Mouse (Mus musculus): Measurements from ENCODE around the gene Tcte1. TPM values are rescaled to one million over a fixed set of nuclear protein-coding genes. Genes with fewer than 3 reads are reported as not detected.

The Tcte1 gene
- polyA plus RNA-seq, 1 experiment: not detected

- Histone ChIP-seq H3K4me3 (ENCODE audit: insufficient read depth, low read length) (no peak overlapping the region), H3K27ac (ENCODE audit: insufficient read depth, low read depth, low read length) (no peak overlapping the region), H3K4me1 (ENCODE audit: control insufficient read depth, insufficient read depth, low read length) (peaks cover 25% of the 10 kb centered on the region)
- TF ChIP-seq POLR2A (IDR thresholded peaks at IDR 0.05; ENCODE audit: borderline replicate concordance, low read depth, low read length) (no peak), CTCF (IDR thresholded peaks at IDR 0.05; ENCODE audit: low read depth, low read length) (no peak)
Observed at GRCm38 (mm10) chr17:45559732-45560525, 36.7 kb downstream of the Tcte1 start.

- no peak overlapping the region for H3K4me3 ChIP-seq (ENCODE audit: insufficient read depth, low read length)
- no peak overlapping the region for H3K27ac ChIP-seq (ENCODE audit: insufficient read depth, low read depth, low read length)
- TF ChIP-seq CTCF (IDR thresholded peaks at IDR 0.05; ENCODE audit: low read depth, low read length): no peak
- no peak for TF ChIP-seq POLR2A (IDR thresholded peaks at IDR 0.05; ENCODE audit: borderline replicate concordance, low read depth, low read length)
- H3K4me1 ChIP-seq (ENCODE audit: control insufficient read depth, insufficient read depth, low read length): peaks cover 20% of the 10 kb centered on the region
Observed at GRCm38 (mm10) chr17:45563216-45563615, 40.0 kb downstream of the Tcte1 start.

- TF ChIP-seq CTCF (IDR thresholded peaks at IDR 0.05; ENCODE audit: low read depth, low read length) (0 out of 2 replicates have a peak, but pooled peaks have one; percentile 12), POLR2A (IDR thresholded peaks at IDR 0.05; ENCODE audit: borderline replicate concordance, low read depth, low read length) (no peak)
- peak within 1 kb of the TSS; percentile 70 for H3K27ac ChIP-seq (ENCODE audit: insufficient read depth, low read depth, low read length)
- peaks cover 17% of the 10 kb centered on the region for H3K4me1 ChIP-seq (ENCODE audit: control insufficient read depth, insufficient read depth, low read length)
- peak within 1 kb of the TSS; percentile 82 for H3K4me3 ChIP-seq (ENCODE audit: insufficient read depth, low read length)
Observed at GRCm38 (mm10) chr17:45563655-45564530, 40.7 kb downstream of the Tcte1 start, which contains the start of gene Slc35b2. Gene Slc35b2, plus strand, starts transcription at chr17:45563874.

- TF ChIP-seq CTCF (IDR thresholded peaks at IDR 0.05; ENCODE audit: low read depth, low read length): no peak
- Histone ChIP-seq H3K4me1 (ENCODE audit: control insufficient read depth, insufficient read depth, low read length) (peaks cover 21% of the 10 kb centered on the region), H3K27ac (ENCODE audit: insufficient read depth, low read depth, low read length) (peak overlapping the region; percentile 70), H3K4me3 (ENCODE audit: insufficient read depth, low read length) (peak overlapping the region; percentile 82)
Observed at GRCm38 (mm10) chr17:45564531-45565084, 41.4 kb downstream of the Tcte1 start.

- Histone ChIP-seq H3K4me1 (ENCODE audit: control insufficient read depth, insufficient read depth, low read length) (peaks cover 26% of the 10 kb centered on the region), H3K4me3 (ENCODE audit: insufficient read depth, low read length) (peak overlapping the region; percentile 82), H3K27ac (ENCODE audit: insufficient read depth, low read depth, low read length) (no peak overlapping the region)
Observed at GRCm38 (mm10) chr17:45565103-45565502, 41.9 kb downstream of the Tcte1 start.

GRCm38 (mm10) chr17:45566031-45566359 lies 42.8 kb downstream of the Tcte1 start:
- Histone ChIP-seq H3K27ac (ENCODE audit: insufficient read depth, low read depth, low read length) (no peak overlapping the region), H3K4me3 (ENCODE audit: insufficient read depth, low read length) (no peak overlapping the region)

More at GRCm38 (mm10) chr17:45565103-45565502, 41.9 kb downstream of the Tcte1 start:
- TF ChIP-seq CTCF (IDR thresholded peaks at IDR 0.05; ENCODE audit: low read depth, low read length) (no peak), POLR2A (IDR thresholded peaks at IDR 0.05; ENCODE audit: borderline replicate concordance, low read depth, low read length) (no peak)

GRCm38 (mm10) chr17:45566360-45567161 lies 43.3 kb downstream of the Tcte1 start:
- Histone ChIP-seq H3K4me1 (ENCODE audit: control insufficient read depth, insufficient read depth, low read length) (peaks cover 40% of the 10 kb centered on the region), H3K27ac (ENCODE audit: insufficient read depth, low read depth, low read length) (no peak overlapping the region), H3K4me3 (ENCODE audit: insufficient read depth, low read length) (no peak overlapping the region)
- TF ChIP-seq POLR2A (IDR thresholded peaks at IDR 0.05; ENCODE audit: borderline replicate concordance, low read depth, low read length): no peak
- no peak for TF ChIP-seq CTCF (IDR thresholded peaks at IDR 0.05; ENCODE audit: low read depth, low read length)

More at GRCm38 (mm10) chr17:45566031-45566359, 42.8 kb downstream of the Tcte1 start:
- peaks cover 35% of the 10 kb centered on the region for H3K4me1 ChIP-seq (ENCODE audit: control insufficient read depth, insufficient read depth, low read length)
- TF ChIP-seq CTCF (IDR thresholded peaks at IDR 0.05; ENCODE audit: low read depth, low read length) (no peak), POLR2A (IDR thresholded peaks at IDR 0.05; ENCODE audit: borderline replicate concordance, low read depth, low read length) (no peak)

GRCm38 (mm10) chr17:45567162-45567601 lies 43.9 kb downstream of the Tcte1 start:
- Histone ChIP-seq H3K4me1 (ENCODE audit: control insufficient read depth, insufficient read depth, low read length) (peaks cover 40% of the 10 kb centered on the region), H3K4me3 (ENCODE audit: insufficient read depth, low read length) (no peak overlapping the region), H3K27ac (ENCODE audit: insufficient read depth, low read depth, low read length) (no peak overlapping the region)
- TF ChIP-seq POLR2A (IDR thresholded peaks at IDR 0.05; ENCODE audit: borderline replicate concordance, low read depth, low read length) (no peak), CTCF (IDR thresholded peaks at IDR 0.05; ENCODE audit: low read depth, low read length) (no peak)

GRCm38 (mm10) chr17:45568990-45569389 lies 45.8 kb downstream of the Tcte1 start:
- Histone ChIP-seq H3K4me3 (ENCODE audit: insufficient read depth, low read length) (no peak overlapping the region), H3K27ac (ENCODE audit: insufficient read depth, low read depth, low read length) (peak overlapping the region; percentile 1), H3K4me1 (ENCODE audit: control insufficient read depth, insufficient read depth, low read length) (peaks cover 34% of the 10 kb centered on the region)
- TF ChIP-seq POLR2A (IDR thresholded peaks at IDR 0.05; ENCODE audit: borderline replicate concordance, low read depth, low read length): no peak
- no peak for TF ChIP-seq CTCF (IDR thresholded peaks at IDR 0.05; ENCODE audit: low read depth, low read length)

Measured in bone marrow macrophage, adult 2 months (primary cell).